Mouse (Mus musculus): ENCODE results near the gene Cox6a1.
"Not testable (repeated sequence)": the region's sequence is repeated elsewhere in the genome, so short reads cannot be mapped to it uniquely, and the experiment has no call there.

The Cox6a1 gene

DNA sequence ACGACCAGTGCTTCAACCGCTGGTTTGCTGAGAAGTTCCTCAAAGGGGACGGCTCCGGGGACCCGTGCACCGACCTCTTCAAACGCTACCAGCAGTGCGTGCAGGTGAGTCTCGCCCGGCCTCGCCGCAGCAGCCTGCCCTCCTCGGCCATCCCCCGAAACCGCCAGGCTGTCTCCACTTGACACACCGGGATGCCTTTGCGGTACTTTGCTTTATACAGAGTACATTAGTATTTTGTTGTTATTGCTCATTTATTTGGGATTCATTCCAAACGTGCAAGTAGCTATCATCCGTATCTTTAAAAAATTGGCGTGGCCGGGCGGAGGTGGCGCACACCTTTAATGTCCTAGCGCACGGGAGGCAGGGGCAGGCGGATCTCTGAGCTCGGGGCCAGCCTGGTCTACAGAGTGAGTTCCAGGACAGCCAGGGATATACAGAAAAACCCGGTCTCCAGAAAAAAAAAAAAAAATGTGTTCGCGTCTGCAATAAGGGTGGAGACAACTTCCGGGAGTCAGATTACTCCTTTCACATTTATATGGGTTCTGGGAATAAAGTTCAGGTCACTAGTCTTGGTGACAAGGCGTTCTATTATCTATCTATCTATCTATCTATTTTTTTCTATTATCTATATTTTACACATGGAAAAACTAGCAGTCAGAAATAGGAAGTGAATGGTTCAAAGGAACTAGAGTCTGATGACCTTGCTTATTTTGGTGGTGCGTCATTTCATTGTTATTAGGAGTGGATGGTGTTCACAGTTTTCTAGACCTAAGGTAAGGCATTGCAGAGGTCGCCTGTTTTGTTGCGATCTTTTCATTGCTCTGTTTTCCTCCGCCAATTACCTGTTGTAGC lies 7.2 kb downstream of the Cox6a1 start:
- no peak for DNase-seq

- peak; percentile 88 for DNase-seq
These were observed 8.0 kb downstream of the Cox6a1 start, which contains the start of the genes Gatc and Triap1 for GRCm38 (mm10) chr5:115340577-115341313. Gene Gatc, minus strand, starts transcription at chr5:115341178. Gene Triap1, plus strand, starts transcription at chr5:115341225.

DNA sequence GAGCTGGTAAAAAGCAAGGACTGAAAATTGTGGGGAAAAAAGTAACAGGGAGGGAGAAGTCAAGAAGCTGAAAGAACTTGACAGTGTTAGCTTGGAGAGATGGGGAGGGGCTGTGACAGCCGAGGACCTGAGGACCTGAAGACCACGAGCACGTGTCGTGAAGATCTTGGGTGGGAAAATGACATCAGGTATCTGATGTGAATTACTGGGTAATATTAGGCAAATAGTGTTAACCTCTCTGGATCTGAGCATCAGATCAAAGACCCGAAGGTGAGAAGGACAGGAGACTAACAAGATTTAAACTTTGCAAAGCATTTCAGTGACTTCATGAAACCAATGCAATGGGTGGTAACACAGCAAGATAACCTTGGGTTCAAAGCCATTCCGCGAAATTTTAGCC lies 8.8 kb downstream of the Cox6a1 start:
- DNase-seq: no peak

GRCm38 (mm10) chr5:115333626-115334025 lies 15.2 kb downstream of the Cox6a1 start:
- no peak for DNase-seq

DNA sequence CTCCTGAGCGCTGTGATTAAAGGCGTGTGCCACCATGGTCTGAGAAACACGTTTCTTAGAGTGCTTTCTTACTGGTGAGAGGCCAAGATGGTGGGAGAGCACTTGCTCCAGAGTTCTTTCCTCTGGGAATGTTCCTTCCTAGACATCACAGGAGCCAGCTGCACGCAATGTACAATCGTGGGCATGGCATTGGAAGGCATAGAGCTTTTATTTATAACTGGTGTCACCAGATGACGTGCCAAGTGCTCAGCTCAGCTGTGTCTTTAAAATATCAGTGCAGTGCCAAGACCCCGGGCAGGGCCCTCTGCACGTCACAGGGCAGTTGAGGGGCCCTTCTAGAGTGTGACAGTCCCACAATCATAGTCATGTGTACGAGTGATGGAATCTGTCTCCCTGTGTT lies 17.8 kb downstream of the Cox6a1 start:
- DNase-seq: no peak

- peak; percentile 73 for DNase-seq
These were observed 20.9 kb downstream of the Cox6a1 start for GRCm38 (mm10) chr5:115327610-115328548.

GRCm38 (mm10) chr5:115326875-115327609 lies 21.7 kb downstream of the Cox6a1 start, which contains the start of gene Srsf9:
Gene Srsf9, plus strand, starts transcription at chr5:115327177.
- peak; percentile 96 for DNase-seq

DNA sequence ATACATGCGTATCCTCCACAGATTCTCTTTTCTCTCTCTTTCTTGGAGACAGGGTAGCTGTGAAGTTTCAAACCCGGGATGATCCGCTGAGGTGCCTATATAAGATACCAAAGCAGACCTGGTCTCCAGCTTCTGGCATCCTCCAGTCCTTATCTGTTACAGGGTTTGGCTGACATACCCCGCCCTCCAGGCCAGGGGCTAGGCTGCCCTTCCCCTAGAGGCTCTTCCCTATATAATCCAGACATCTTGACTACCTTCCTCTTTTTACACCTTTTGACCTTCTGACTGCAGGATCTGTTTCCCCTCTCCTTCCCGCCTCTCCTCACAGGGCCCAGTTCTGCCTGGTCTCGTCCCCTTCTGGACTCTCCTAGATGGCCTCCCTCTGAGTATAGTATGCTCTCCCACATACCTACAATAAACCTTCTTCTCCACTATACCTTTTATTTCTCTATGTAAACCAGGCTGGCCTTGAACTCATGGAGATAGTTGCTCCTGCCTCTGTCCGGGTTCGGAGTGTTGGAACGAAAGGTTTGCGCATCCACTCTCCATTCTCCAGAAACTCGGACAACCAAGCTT lies 22.4 kb downstream of the Cox6a1 start:
- no peak for DNase-seq

GRCm38 (mm10) chr5:115319004-115319940 lies 29.5 kb downstream of the Cox6a1 start:
- DNase-seq: peak; percentile 81

- no peak for DNase-seq
These were observed 31.0 kb downstream of the Cox6a1 start for GRCm38 (mm10) chr5:115317645-115318328.

GRCm38 (mm10) chr5:115316968-115317644 lies 31.7 kb downstream of the Cox6a1 start:
- DNase-seq: no peak

- DNase-seq: no peak
These were observed 35.2 kb downstream of the Cox6a1 start for GRCm38 (mm10) chr5:115313668-115313943.

- no peak for DNase-seq
These were observed 35.7 kb downstream of the Cox6a1 start for GRCm38 (mm10) chr5:115312816-115313667.

GRCm38 (mm10) chr5:115312354-115312753 lies 36.4 kb downstream of the Cox6a1 start:
- no peak for DNase-seq

GRCm38 (mm10) chr5:115302190-115302589 lies 46.6 kb downstream of the Cox6a1 start:
- DNase-seq: not testable (repeated sequence)

GRCm38 (mm10) chr5:115301615-115302014 lies 47.2 kb downstream of the Cox6a1 start:
- DNase-seq: peak; percentile 55

DNA sequence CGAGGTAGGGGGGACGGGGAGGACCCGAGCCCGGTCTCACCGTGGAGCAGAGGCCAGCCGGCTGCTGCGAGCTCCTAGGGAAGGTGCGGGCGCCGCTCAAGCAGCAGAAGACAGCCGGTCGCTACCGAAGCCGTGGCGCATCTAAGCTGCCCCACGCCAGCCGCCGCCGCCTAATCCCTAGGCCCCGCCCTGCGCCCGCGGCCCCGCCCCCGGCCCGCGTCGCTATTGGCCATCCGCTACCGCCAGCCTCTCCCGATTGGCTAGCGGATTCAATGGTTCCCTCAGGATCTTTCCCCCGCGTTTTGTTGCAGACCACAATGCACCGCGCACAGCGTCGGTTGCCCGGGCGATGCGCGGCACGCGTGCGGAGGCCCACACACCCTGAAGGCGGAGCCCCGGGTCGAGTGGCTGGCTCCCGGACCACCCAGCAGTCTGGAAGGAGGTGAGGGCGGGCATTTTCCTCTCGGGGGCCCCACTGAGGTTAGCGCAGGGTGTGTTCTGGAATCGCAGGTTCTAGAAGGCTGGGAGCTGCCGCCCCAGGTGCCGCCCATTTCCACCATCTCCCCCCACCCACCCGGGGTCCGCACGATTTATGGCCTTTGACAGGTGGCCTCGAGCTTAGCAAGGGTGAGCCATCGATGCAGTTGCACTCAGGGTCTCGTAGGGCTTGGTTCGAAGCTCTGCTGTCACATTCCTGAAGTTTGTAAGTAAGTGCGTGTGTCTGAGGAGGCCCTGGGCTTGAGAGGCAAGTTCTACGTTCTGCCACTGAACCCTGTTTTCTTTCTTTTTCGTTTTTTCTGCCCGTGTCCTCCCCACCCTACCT lies 47.8 kb downstream of the Cox6a1 start, which contains the start of gene Dynll1:
Dynll1 (minus strand) TSS at position 208 of the 823 bp plus-strand sequence.
- peak; percentile 98 for DNase-seq

Data from cerebellum, adult 9-11 months (tissue).